Mouse (Mus musculus) liver, postnatal 0 days (tissue): ENCODE measurements at regions not wholly inside any gene's neighbourhood (a gene's known extent, or its start where the extent isn't known, plus 50 kb on each side); places are given as distances from the start of the nearest gene placed in this dataset.

Source experiments
- CTCF ChIP-seq: sonication (generic); IDR thresholded peaks from 2 replicates; pipeline ENCODE4 v1.5.1; 2016; ENCODE audit warnings: antibody characterized with exemption, low read depth
- EP300 ChIP-seq: IDR thresholded peaks from 2 replicates; pipeline ENCODE4 v1.6.1; 2016; ENCODE audit warnings: antibody characterized with exemption, low read depth, mild to moderate bottlenecking

GRCm38 (mm10) chr3:148424089-148424488 lies 566.3 kb downstream of the Adgrl2 start:
- TF ChIP-seq CTCF (no peak), EP300 (no peak)
